Mouse (Mus musculus) embryonic fibroblast, embryonic 13.5 days (primary cell): ENCODE data around the gene Olfr315.
"Not testable (repeated sequence)": the region's sequence is repeated elsewhere in the genome, so short reads cannot be mapped to it uniquely, and the experiment has no call there.

ENCODE experiments used
- CTCF ChIP-seq: IDR thresholded peaks from 2 replicates; pipeline ENCODE4 v1.5.1; 2011; ENCODE audit warnings: mild to moderate bottlenecking, control low read depth, low read length, moderate library complexity, borderline replicate concordance; ENCODE audit not compliant: insufficient read depth
- POLR2A ChIP-seq: IDR thresholded peaks from 2 replicates; pipeline ENCODE4 v1.6.1; 2011; ENCODE audit warnings: low read depth, mild to moderate bottlenecking, control low read depth, low read length, moderate library complexity

DNA sequence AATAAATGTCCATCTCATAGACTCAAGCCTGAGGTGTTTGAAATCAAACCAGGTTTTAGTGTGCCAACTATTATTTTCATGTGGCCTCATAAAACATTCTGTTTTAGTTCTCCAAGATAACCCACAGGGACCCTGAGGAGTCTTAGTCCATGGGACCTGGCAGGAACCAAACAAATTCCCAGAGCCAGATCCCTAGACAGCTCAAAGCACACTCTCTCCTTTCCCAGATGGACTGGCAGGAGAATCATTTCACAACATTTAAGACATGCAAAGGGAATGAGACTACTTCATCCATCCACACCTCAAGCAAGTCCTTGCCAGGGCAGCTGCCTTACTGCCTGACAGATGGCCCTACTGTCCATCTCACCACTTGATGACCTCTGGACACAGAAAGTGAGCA lies 55.9 kb downstream of the Olfr315 start, which contains the start of gene Olfr312:
- not testable (repeated sequence) for TF ChIP-seq CTCF, POLR2A
